In the genomic region with DNA sequence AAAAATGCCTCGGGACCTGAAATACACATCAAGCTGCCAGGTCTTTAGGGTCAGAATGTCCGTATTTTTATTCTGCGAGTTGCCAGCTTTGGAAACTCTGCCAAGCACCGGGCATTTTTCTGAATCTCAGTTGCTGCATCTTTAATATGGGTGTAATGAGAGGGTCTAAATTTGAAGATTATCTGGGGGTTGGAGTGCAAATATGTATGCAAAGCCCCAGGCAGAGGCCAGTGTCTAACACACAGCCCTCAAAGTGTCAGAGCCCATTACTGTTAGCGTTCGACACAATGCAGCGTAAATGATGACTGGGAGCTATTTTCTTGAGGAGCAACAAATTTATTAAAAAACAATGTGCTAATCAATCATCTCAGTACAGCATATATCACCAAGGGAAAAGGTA, we compare ENCODE assay signal across 21 mouse cellular contexts.
"Had no signal": no experiment of that assay in that cellular context is flagged by ENCODE, and none has a peak within 500 bp of the region (broad histone marks: within the 10 kb centered on the region; RNA-seq: fewer than 3 reads in every experiment).

No protein-coding gene starts in this region.

- H3K4me1 ChIP-seq: intestine, embryonic 15.5 days; kidney, embryonic 15.5 days; limb, embryonic 12.5 days; limb, embryonic 15.5 days; neural tube, embryonic 12.5 days; stomach, embryonic 15.5 days had no signal

- H3K4me2 ChIP-seq: intestine, embryonic 15.5 days; kidney, embryonic 15.5 days; limb, embryonic 12.5 days; limb, embryonic 15.5 days; liver, embryonic 11.5 days; lung, embryonic 14.5 days; neural tube, embryonic 12.5 days; stomach, embryonic 15.5 days had no signal

- DNase-seq: kidney, adult 11 months; kidney, adult 8-10 months; kidney, postnatal 10 days; kidney, postnatal 36 days; left cerebral cortex, postnatal 4 days; liver, postnatal 0 days; lung, embryonic 14.5 days; right cerebral cortex, adult 18-20 months; right cerebral cortex, postnatal 14 days; right cerebral cortex, postnatal 4 days; thymus, postnatal 25 days had no signal

- H3K9me3 ChIP-seq: intestine, embryonic 15.5 days; kidney, embryonic 15.5 days; limb, embryonic 15.5 days; stomach, embryonic 15.5 days had no signal

- ATAC-seq: intestine, embryonic 15.5 days; liver, postnatal 0 days; lung, postnatal 0 days had no signal

- H3K4me3 ChIP-seq: intestine, embryonic 15.5 days; kidney, embryonic 15.5 days; limb, embryonic 12.5 days; limb, embryonic 15.5 days; neural tube, embryonic 12.5 days; stomach, embryonic 15.5 days had no signal

- H3K9ac ChIP-seq: intestine, embryonic 15.5 days; kidney, embryonic 15.5 days; limb, embryonic 12.5 days; limb, embryonic 15.5 days; liver, embryonic 14.5 days; liver, postnatal 0 days; lung, embryonic 14.5 days; neural tube, embryonic 12.5 days; stomach, embryonic 15.5 days had no signal

- H3K27ac ChIP-seq: intestine, embryonic 15.5 days; kidney, embryonic 15.5 days; limb, embryonic 12.5 days; limb, embryonic 15.5 days; liver, embryonic 14.5 days; macrophage; neural tube, embryonic 12.5 days; stomach, embryonic 15.5 days had no signal

- H3K27me3 ChIP-seq: intestine, embryonic 15.5 days; kidney, embryonic 15.5 days; limb, embryonic 12.5 days; limb, embryonic 15.5 days; neural tube, embryonic 12.5 days; stomach, embryonic 15.5 days had no signal

- H3K36me3 ChIP-seq: intestine, embryonic 15.5 days; kidney, embryonic 15.5 days; limb, embryonic 12.5 days; limb, embryonic 15.5 days; neural tube, embryonic 12.5 days; stomach, embryonic 15.5 days had no signal
